Mouse (Mus musculus) forebrain, embryonic 16.5 days (tissue): ENCODE data around the gene Camk1d. TPM values are rescaled to one million over a fixed set of nuclear protein-coding genes. Genes with fewer than 3 reads are reported as not detected.
A peak's percentile ranks its signal among the peaks of the same experiment; 100 is the strongest.

Experiments
- ATAC-seq: fragments of 200-750 bp; cut with Nextera tagmentation; 2 replicates; pipeline ENCODE4 v1.8.0; 2017; ENCODE audit warnings: mild to moderate bottlenecking, moderate library complexity
- H3K27ac ChIP-seq: fragments of 300-500 bp; sonication (generic); 2 replicates; pipeline ENCODE4 v1.5.1; 2014; ENCODE audit warnings: low read length, control low read depth
- H3K27me3 ChIP-seq: fragments of 300-500 bp; sonication (generic); replicated peaks from 2 replicates; pipeline ENCODE4 v1.6.1; 2014; ENCODE audit warnings: low read length; ENCODE audit not compliant: control insufficient read depth, insufficient read depth
- H3K36me3 ChIP-seq: fragments of 300-500 bp; sonication (generic); 2 replicates; pipeline ENCODE4 v1.6.1; 2014; ENCODE audit not compliant: control insufficient read depth, insufficient read depth
- H3K4me1 ChIP-seq: fragments of 300-500 bp; sonication (generic); replicated peaks from 2 replicates; pipeline ENCODE4 v1.6.1; 2014; ENCODE audit warnings: low read length; ENCODE audit not compliant: control insufficient read depth, insufficient read depth
- H3K4me2 ChIP-seq: fragments of 300-500 bp; sonication (generic); 2 replicates; pipeline ENCODE4 v1.6.1; 2014; ENCODE audit warnings: mild to moderate bottlenecking, low read length, control low read depth
- H3K4me3 ChIP-seq: fragments of 300-500 bp; sonication (generic); replicated peaks from 2 replicates; pipeline ENCODE4 v1.5.1; 2014; ENCODE audit warnings: mild to moderate bottlenecking, low read length, control low read depth
- H3K9ac ChIP-seq: fragments of 300-500 bp; sonication (generic); replicated peaks from 2 replicates; pipeline ENCODE4 v1.6.1; 2014; ENCODE audit warnings: low read depth, low read length, control low read depth
- H3K9me3 ChIP-seq: fragments of 300-500 bp; sonication (generic); 2 replicates; pipeline ENCODE4 v1.6.1; 2016; ENCODE audit warnings: low read length; ENCODE audit not compliant: control insufficient read depth
- WGBS: fragments of 180-500 bp; shearing (Covaris S2); extraction: QIAGEN DNeasy Blood & Tissue Kit; methylation state at CpG from one replicate; pipeline ENCODE4 v1.1.7; 2014; 5-methylcytosine and 5-hydroxymethylcytosine counted together
- polyA plus RNA-seq: library from polyadenylated mRNA; unstranded; fragments of >200 nt; fragmentation: Nextera tagmentation; extraction: Ambion mirVana; gene quantifications from 2 replicates; pipeline ENCODE4 v1.2.1, GENCODE M21; 2015

Gene Camk1d
- polyA plus RNA-seq, 1 experiment from 2014 or later = 10.6 TPM

GRCm38 (mm10) chr2:5675431-5676142 is 38.7 kb downstream of the Camk1d start:
- H3K9me3 ChIP-seq = no peaks in the 10 kb centered on the region
- WGBS = 58% methylated on average over 12 of the region's 12 CpGs
- peak overlapping the region; percentile 18 for H3K4me2 ChIP-seq
- H3K27ac ChIP-seq = peak overlapping the region; percentile 56; the same call in 1 of the 2 replicates
- peak; percentile 86 for ATAC-seq
- no peak overlapping the region for H3K4me3 ChIP-seq
- H3K4me1 ChIP-seq = peaks cover 12% of the 10 kb centered on the region
- H3K27me3 ChIP-seq = no peaks in the 10 kb centered on the region
- no peak overlapping the region for H3K9ac ChIP-seq
- H3K36me3 ChIP-seq = no peaks in the 10 kb centered on the region

GRCm38 (mm10) chr2:5674512-5674911 is 39.8 kb downstream of the Camk1d start:
- 92% methylated on average over 9 of the region's 9 CpGs for WGBS
- Histone ChIP-seq H3K4me3 (no peak overlapping the region), H3K27me3 (no peaks in the 10 kb centered on the region), H3K4me1 (peaks cover 12% of the 10 kb centered on the region), H3K9me3 (no peaks in the 10 kb centered on the region), H3K27ac (no peak overlapping the region), H3K4me2 (no peak overlapping the region), H3K36me3 (no peaks in the 10 kb centered on the region), H3K9ac (no peak overlapping the region)
- ATAC-seq = no peak

- H3K4me1 ChIP-seq = peaks cover 12% of the 10 kb centered on the region
- no peak for ATAC-seq
- H3K9ac ChIP-seq = no peak overlapping the region
- H3K36me3 ChIP-seq = no peaks in the 10 kb centered on the region
- no peak overlapping the region for H3K27ac ChIP-seq
- no peak overlapping the region for H3K4me3 ChIP-seq
- WGBS = 88% methylated on average over 6 of the region's 6 CpGs
- H3K27me3 ChIP-seq = no peaks in the 10 kb centered on the region
- no peaks in the 10 kb centered on the region for H3K9me3 ChIP-seq
- no peak overlapping the region for H3K4me2 ChIP-seq
Measured at GRCm38 (mm10) chr2:5673816-5674215, 40.5 kb downstream of the Camk1d start.

GRCm38 (mm10) chr2:5672906-5673589 is 41.3 kb downstream of the Camk1d start:
- Histone ChIP-seq H3K9ac (no peak overlapping the region), H3K4me3 (no peak overlapping the region), H3K36me3 (no peaks in the 10 kb centered on the region), H3K27ac (no peak overlapping the region), H3K27me3 (no peaks in the 10 kb centered on the region), H3K4me1 (peaks cover 12% of the 10 kb centered on the region), H3K4me2 (no peak overlapping the region), H3K9me3 (no peaks in the 10 kb centered on the region)
- ATAC-seq = no peak
- WGBS = 71% methylated on average over 7 of the region's 7 CpGs

GRCm38 (mm10) chr2:5670146-5670545 is 44.2 kb downstream of the Camk1d start:
- no peaks in the 10 kb centered on the region for H3K9me3 ChIP-seq
- H3K4me1 ChIP-seq = peaks cover under 1% of the 10 kb centered on the region; the same call in 1 of the 2 replicates
- no peak overlapping the region for H3K4me3 ChIP-seq
- H3K9ac ChIP-seq = no peak overlapping the region
- H3K36me3 ChIP-seq = no peaks in the 10 kb centered on the region
- H3K27me3 ChIP-seq = no peaks in the 10 kb centered on the region
- WGBS = 86% methylated on average over 10 of the region's 10 CpGs
- no peak for ATAC-seq
- no peak overlapping the region for H3K4me2 ChIP-seq
- no peak overlapping the region for H3K27ac ChIP-seq

GRCm38 (mm10) chr2:5669498-5670040 is 44.7 kb downstream of the Camk1d start:
- no peak for ATAC-seq
- H3K36me3 ChIP-seq = no peaks in the 10 kb centered on the region
- H3K4me2 ChIP-seq = no peak overlapping the region
- no peaks in the 10 kb centered on the region for H3K4me1 ChIP-seq
- H3K27ac ChIP-seq = no peak overlapping the region
- WGBS = 90% methylated on average over 15 of the region's 15 CpGs
- no peaks in the 10 kb centered on the region for H3K9me3 ChIP-seq
- H3K9ac ChIP-seq = no peak overlapping the region
- H3K27me3 ChIP-seq = no peaks in the 10 kb centered on the region
- H3K4me3 ChIP-seq = no peak overlapping the region

- no peak overlapping the region for H3K4me2 ChIP-seq
- H3K36me3 ChIP-seq = no peaks in the 10 kb centered on the region
- H3K4me3 ChIP-seq = no peak overlapping the region
- H3K9ac ChIP-seq = no peak overlapping the region
- no peaks in the 10 kb centered on the region for H3K4me1 ChIP-seq
- H3K27ac ChIP-seq = no peak overlapping the region
- 87% methylated on average over 4 of the region's 4 CpGs for WGBS
- ATAC-seq = no peak
- no peaks in the 10 kb centered on the region for H3K9me3 ChIP-seq
- no peaks in the 10 kb centered on the region for H3K27me3 ChIP-seq
Measured at GRCm38 (mm10) chr2:5668940-5669339, 45.4 kb downstream of the Camk1d start.

- Histone ChIP-seq H3K9me3 (no peaks in the 10 kb centered on the region), H3K27ac (no peak overlapping the region), H3K9ac (no peak overlapping the region), H3K36me3 (no peaks in the 10 kb centered on the region), H3K4me2 (no peak overlapping the region), H3K27me3 (no peaks in the 10 kb centered on the region), H3K4me1 (no peaks in the 10 kb centered on the region), H3K4me3 (no peak overlapping the region)
- no peak for ATAC-seq
- 85% methylated on average over 9 of the region's 9 CpGs for WGBS
Measured at GRCm38 (mm10) chr2:5663499-5663898, 50.8 kb downstream of the Camk1d start.

- Histone ChIP-seq H3K27ac (no peak overlapping the region), H3K27me3 (no peaks in the 10 kb centered on the region), H3K9ac (no peak overlapping the region), H3K4me3 (no peak overlapping the region), H3K36me3 (no peaks in the 10 kb centered on the region), H3K4me1 (no peaks in the 10 kb centered on the region), H3K4me2 (no peak overlapping the region), H3K9me3 (no peaks in the 10 kb centered on the region)
- WGBS = 77% methylated on average over 5 of the region's 5 CpGs
- no peak for ATAC-seq
Measured at GRCm38 (mm10) chr2:5661946-5662345, 52.4 kb downstream of the Camk1d start.
